Mouse (Mus musculus) hindbrain, embryonic 13.5 days (tissue): ENCODE measurements at regions not wholly inside any gene's neighbourhood (a gene's known extent, or its start where the extent isn't known, plus 50 kb on each side); places are given as distances from the start of the nearest gene placed in this dataset.

Source experiments
- ATAC-seq: fragments of 200-750 bp; cut with Nextera tagmentation; 2 replicates; pipeline ENCODE4 v1.8.0; 2017; ENCODE audit warnings: moderate TSS enrichment; ENCODE audit not compliant: low FRiP score
- H3K27ac ChIP-seq: fragments of 300-500 bp; sonication (generic); 2 replicates; pipeline ENCODE4 v1.5.1; 2015; ENCODE audit warnings: inconsistent platforms, mild to moderate bottlenecking, moderate library complexity
- H3K27me3 ChIP-seq: fragments of 300-500 bp; sonication (generic); 2 replicates; pipeline ENCODE4 v1.6.1; 2015; ENCODE audit warnings: mild to moderate bottlenecking, inconsistent platforms
- H3K36me3 ChIP-seq: fragments of 300-500 bp; sonication (generic); 2 replicates; pipeline ENCODE4 v1.6.1; 2015; ENCODE audit warnings: mild to moderate bottlenecking, inconsistent platforms
- H3K4me1 ChIP-seq: fragments of 300-500 bp; sonication (generic); replicated peaks from 2 replicates; pipeline ENCODE4 v1.6.1; 2015; ENCODE audit warnings: inconsistent platforms
- H3K4me2 ChIP-seq: fragments of 300-500 bp; sonication (generic); 2 replicates; pipeline ENCODE4 v1.6.1; 2015; ENCODE audit warnings: inconsistent platforms, mild to moderate bottlenecking, moderate library complexity
- H3K4me3 ChIP-seq: fragments of 300-500 bp; sonication (generic); 2 replicates; pipeline ENCODE4 v1.5.1; 2015; ENCODE audit warnings: mild to moderate bottlenecking, inconsistent platforms
- H3K9ac ChIP-seq: fragments of 300-500 bp; sonication (generic); 2 replicates; pipeline ENCODE4 v1.6.1; 2015; ENCODE audit warnings: mild to moderate bottlenecking, inconsistent platforms
- H3K9me3 ChIP-seq: fragments of 300-500 bp; sonication (generic); 2 replicates; pipeline ENCODE4 v1.6.1; 2016; ENCODE audit warnings: inconsistent platforms
- WGBS: fragments of 180-500 bp; shearing (Covaris S2); methylation state at CpG from one replicate; pipeline ENCODE4 v1.1.7; 2015; 5-methylcytosine and 5-hydroxymethylcytosine counted together

- no peak overlapping the region for H3K4me2 ChIP-seq
- H3K4me1 ChIP-seq = no peaks in the 10 kb centered on the region
- H3K9me3 ChIP-seq = no peaks in the 10 kb centered on the region
- H3K36me3 ChIP-seq = no peaks in the 10 kb centered on the region
- no peak overlapping the region for H3K9ac ChIP-seq
- ATAC-seq = no peak
- 45% methylated on average over 6 of the region's 6 CpGs for WGBS
- no peak overlapping the region for H3K27ac ChIP-seq
- H3K4me3 ChIP-seq = no peak overlapping the region
- H3K27me3 ChIP-seq = no peaks in the 10 kb centered on the region
These were observed 209.7 kb downstream of the Igsf11 start for GRCm38 (mm10) chr16:39102151-39102550.

GRCm38 (mm10) chr16:39103360-39104095, 211.1 kb downstream of the Igsf11 start:
- Histone ChIP-seq H3K9me3 (no peaks in the 10 kb centered on the region), H3K9ac (no peak overlapping the region), H3K27ac (no peak overlapping the region), H3K4me3 (no peak overlapping the region), H3K27me3 (no peaks in the 10 kb centered on the region), H3K4me2 (no peak overlapping the region), H3K4me1 (no peaks in the 10 kb centered on the region), H3K36me3 (no peaks in the 10 kb centered on the region)
- WGBS = 47% methylated on average over 9 of the region's 9 CpGs
- no peak for ATAC-seq

GRCm38 (mm10) chr16:39109383-39110033, 217.0 kb downstream of the Igsf11 start:
- Histone ChIP-seq H3K9ac (peak overlapping the region; percentile 53), H3K4me2 (peak overlapping the region; percentile 54), H3K36me3 (no peaks in the 10 kb centered on the region), H3K4me3 (peak overlapping the region; percentile 35), H3K4me1 (no peaks in the 10 kb centered on the region), H3K27ac (0 out of 2 replicates have a peak overlapping the region, but pooled peaks have one; percentile 52), H3K9me3 (no peaks in the 10 kb centered on the region), H3K27me3 (no peaks in the 10 kb centered on the region)
- 25% methylated on average over 15 of the region's 15 CpGs for WGBS
- peak; percentile 74 for ATAC-seq

- 87% methylated on average over 5 of the region's 5 CpGs for WGBS
- no peak overlapping the region for H3K9ac ChIP-seq
- ATAC-seq = peak; percentile 28; the same call in 1 of the 2 replicates
- no peaks in the 10 kb centered on the region for H3K4me1 ChIP-seq
- 0 out of 2 replicates have a peak overlapping the region, but pooled peaks have one; percentile 15 for H3K27ac ChIP-seq
- H3K4me3 ChIP-seq = no peak overlapping the region
- H3K36me3 ChIP-seq = no peaks in the 10 kb centered on the region
- no peaks in the 10 kb centered on the region for H3K9me3 ChIP-seq
- H3K4me2 ChIP-seq = peak overlapping the region; percentile 54; the same call in 1 of the 2 replicates
- H3K27me3 ChIP-seq = no peaks in the 10 kb centered on the region
These were observed 217.6 kb downstream of the Igsf11 start for GRCm38 (mm10) chr16:39110089-39110488.

GRCm38 (mm10) chr16:39118059-39118458, 225.6 kb downstream of the Igsf11 start:
- Histone ChIP-seq H3K27me3 (no peaks in the 10 kb centered on the region), H3K27ac (no peak overlapping the region), H3K9ac (no peak overlapping the region), H3K4me3 (no peak overlapping the region), H3K9me3 (no peaks in the 10 kb centered on the region), H3K4me2 (no peak overlapping the region), H3K36me3 (no peaks in the 10 kb centered on the region), H3K4me1 (peaks cover 4% of the 10 kb centered on the region)
- 70% methylated on average over 3 of the region's 3 CpGs for WGBS
- ATAC-seq = 0 out of 2 replicates have a peak, but pooled peaks have one; percentile 32

GRCm38 (mm10) chr16:39119811-39120210, 227.3 kb downstream of the Igsf11 start:
- Histone ChIP-seq H3K9ac (no peak overlapping the region), H3K4me1 (peaks cover 4% of the 10 kb centered on the region), H3K9me3 (no peaks in the 10 kb centered on the region), H3K4me2 (no peak overlapping the region), H3K4me3 (no peak overlapping the region), H3K27ac (no peak overlapping the region), H3K27me3 (no peaks in the 10 kb centered on the region), H3K36me3 (no peaks in the 10 kb centered on the region)
- no peak for ATAC-seq
- WGBS = 49% methylated on average over 4 of the region's 4 CpGs

- WGBS = 83% methylated on average over 8 of the region's 8 CpGs
- Histone ChIP-seq H3K9me3 (no peaks in the 10 kb centered on the region), H3K36me3 (no peaks in the 10 kb centered on the region), H3K27ac (0 out of 2 replicates have a peak overlapping the region, but pooled peaks have one; percentile 23), H3K27me3 (no peaks in the 10 kb centered on the region), H3K4me2 (no peak overlapping the region), H3K9ac (no peak overlapping the region), H3K4me3 (no peak overlapping the region), H3K4me1 (peaks cover 4% of the 10 kb centered on the region)
- no peak for ATAC-seq
These were observed 231.0 kb downstream of the Igsf11 start for GRCm38 (mm10) chr16:39123445-39123952.

GRCm38 (mm10) chr16:39132459-39132858, 240.0 kb downstream of the Igsf11 start:
- Histone ChIP-seq H3K4me2 (no peak overlapping the region), H3K9ac (no peak overlapping the region), H3K27ac (no peak overlapping the region), H3K9me3 (no peaks in the 10 kb centered on the region; the same call in 1 of the 2 replicates), H3K4me3 (no peak overlapping the region), H3K36me3 (no peaks in the 10 kb centered on the region), H3K4me1 (no peaks in the 10 kb centered on the region), H3K27me3 (no peaks in the 10 kb centered on the region)
- no peak for ATAC-seq
- 91% methylated on average over 2 of the region's 2 CpGs for WGBS

- Histone ChIP-seq H3K9ac (no peak overlapping the region), H3K9me3 (no peaks in the 10 kb centered on the region; the same call in 1 of the 2 replicates), H3K4me2 (no peak overlapping the region), H3K27ac (no peak overlapping the region), H3K4me1 (no peaks in the 10 kb centered on the region), H3K27me3 (no peaks in the 10 kb centered on the region), H3K4me3 (no peak overlapping the region), H3K36me3 (no peaks in the 10 kb centered on the region)
- ATAC-seq = no peak
- 60% methylated on average over 4 of the region's 4 CpGs for WGBS
These were observed 243.3 kb downstream of the Igsf11 start for GRCm38 (mm10) chr16:39135777-39136176.

GRCm38 (mm10) chr16:39147151-39147550, 254.7 kb downstream of the Igsf11 start:
- H3K4me2 ChIP-seq = no peak overlapping the region
- ATAC-seq = no peak
- no peak overlapping the region; the same call in 1 of the 2 replicates for H3K27ac ChIP-seq
- no peaks in the 10 kb centered on the region for H3K27me3 ChIP-seq
- 46% methylated on average over 2 of the region's 2 CpGs for whole genome bisulfite sequencing
- H3K4me1 ChIP-seq = 0 out of 2 replicates have a peak, but pooled peaks cover 2% of the 10 kb centered on the region
- H3K36me3 ChIP-seq = no peaks in the 10 kb centered on the region
- no peak overlapping the region for H3K9ac ChIP-seq
- no peak overlapping the region for H3K4me3 ChIP-seq
- H3K9me3 ChIP-seq = no peaks in the 10 kb centered on the region

- 70% methylated on average over 9 of the region's 9 CpGs for WGBS
- 0 out of 2 replicates have a peak, but pooled peaks have one; percentile 24 for ATAC-seq
- no peaks in the 10 kb centered on the region for H3K27me3 ChIP-seq
- H3K4me2 ChIP-seq = no peak overlapping the region
- H3K27ac ChIP-seq = no peak overlapping the region; the same call in 1 of the 2 replicates
- no peaks in the 10 kb centered on the region for H3K9me3 ChIP-seq
- H3K4me3 ChIP-seq = no peak overlapping the region
- H3K36me3 ChIP-seq = no peaks in the 10 kb centered on the region
- H3K4me1 ChIP-seq = 0 out of 2 replicates have a peak, but pooled peaks cover 3% of the 10 kb centered on the region
- no peak overlapping the region for H3K9ac ChIP-seq
These were observed 259.2 kb downstream of the Igsf11 start for GRCm38 (mm10) chr16:39151325-39152318.
